Mouse (Mus musculus): ENCODE results near the gene Col6a2. TPM values are rescaled to one million over a fixed set of nuclear protein-coding genes. Genes with fewer than 3 reads are reported as not detected.

The Col6a2 gene
- polyA plus RNA-seq, 1 experiment: 239 TPM

GRCm38 (mm10) chr10:76636601-76637000, 13.2 kb upstream of the Col6a2 start:
- no peak for DNase-seq (ENCODE audit: low spot score)

DNA sequence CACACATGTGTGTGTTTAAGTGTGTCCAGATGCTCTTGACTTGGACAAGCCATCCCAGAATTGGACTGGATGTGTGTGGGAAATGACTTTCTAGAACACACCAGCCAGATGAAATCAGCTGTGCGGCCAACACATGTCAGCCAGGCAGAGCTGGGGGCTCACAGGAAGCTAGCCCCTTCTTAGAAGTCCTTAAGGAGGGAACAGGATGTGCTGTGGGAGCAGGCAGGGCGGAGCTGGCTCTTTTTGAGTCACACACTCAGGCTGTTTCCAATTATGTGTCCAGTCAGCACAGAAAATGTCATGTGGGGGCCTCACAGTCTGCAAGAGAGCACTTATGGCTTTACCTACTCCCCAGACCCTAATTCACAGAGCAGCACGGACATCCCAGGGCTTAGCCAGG, 12.6 kb upstream of the Col6a2 start:
- no peak for DNase-seq (ENCODE audit: low spot score)

DNA sequence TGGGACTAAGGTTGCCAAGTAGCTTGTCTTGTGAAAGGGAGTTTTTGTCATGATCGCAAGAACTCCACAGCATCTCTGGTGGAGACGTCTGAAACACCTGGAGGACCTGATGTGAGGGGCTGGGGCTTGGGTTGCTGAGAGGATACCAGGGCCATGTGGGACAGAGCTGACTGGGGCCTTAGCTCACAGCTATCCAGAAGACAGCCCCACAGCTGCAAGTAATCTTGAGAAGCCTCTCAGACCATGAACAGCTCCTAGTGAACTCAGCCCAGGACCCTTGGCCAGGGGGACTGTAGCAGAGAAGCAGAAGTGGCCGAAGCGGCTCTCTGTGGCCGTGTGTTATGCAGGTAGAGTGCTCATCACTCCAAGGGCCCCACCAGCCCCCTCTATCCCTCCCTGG, 11.2 kb upstream of the Col6a2 start:
- no peak for DNase-seq (ENCODE audit: low spot score)

GRCm38 (mm10) chr10:76634094-76634571, 10.7 kb upstream of the Col6a2 start:
- DNase-seq (ENCODE audit: low spot score): no peak

- DNase-seq (ENCODE audit: low spot score): no peak
Observed at GRCm38 (mm10) chr10:76632630-76633029, 9.2 kb upstream of the Col6a2 start.

- DNase-seq (ENCODE audit: low spot score): no peak
Observed at GRCm38 (mm10) chr10:76630657-76631056, 7.2 kb upstream of the Col6a2 start.

GRCm38 (mm10) chr10:76627714-76628113, 4.3 kb upstream of the Col6a2 start:
- DNase-seq (ENCODE audit: low spot score): no peak

DNA sequence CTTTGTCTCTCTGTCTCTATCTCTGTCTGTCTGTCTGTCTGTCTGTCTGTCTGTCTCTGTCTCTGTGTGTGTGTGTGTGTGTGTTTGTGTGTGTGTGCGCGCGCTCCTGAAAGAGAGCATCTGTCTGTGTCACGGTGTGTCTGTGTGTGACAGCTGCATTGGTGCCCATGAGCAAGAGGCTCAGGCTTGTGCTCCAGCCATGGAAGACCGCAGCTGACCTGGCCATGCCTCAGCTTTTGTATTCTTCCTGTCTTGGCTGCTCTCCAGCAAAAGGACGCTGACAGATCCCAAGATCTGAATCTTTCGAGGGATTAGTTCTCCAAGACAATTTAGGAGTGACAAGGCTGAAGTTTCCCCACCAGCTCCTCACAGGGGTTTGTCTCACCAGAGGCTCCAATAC, 1.5 kb upstream of the Col6a2 start:
- DNase-seq (ENCODE audit: low spot score): no peak

DNA sequence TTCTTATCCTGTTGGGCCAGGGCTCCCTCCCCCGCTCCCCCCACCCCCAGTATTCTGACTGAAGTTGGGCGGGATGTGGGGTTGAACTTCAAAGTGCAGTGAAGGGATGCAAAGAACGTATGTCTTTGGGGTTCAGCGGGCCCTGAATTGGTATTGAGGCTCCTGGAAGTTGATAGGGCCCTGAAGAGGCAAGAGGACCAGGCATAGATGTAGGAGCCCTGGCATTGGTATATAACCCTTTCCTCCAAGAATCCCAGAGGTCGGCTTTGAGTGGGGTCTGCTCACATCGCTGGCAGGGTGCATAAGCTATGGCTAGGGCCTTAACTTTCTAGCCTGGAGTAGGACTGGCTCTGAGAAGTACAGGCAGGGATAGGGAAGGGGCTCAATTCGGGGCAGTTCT, 304 bp upstream of the Col6a2 start:
- no peak for DNase-seq (ENCODE audit: low spot score)

- DNase-seq (ENCODE audit: low spot score): no peak
Observed at GRCm38 (mm10) chr10:76622411-76622810, 1.0 kb downstream of the Col6a2 start.

GRCm38 (mm10) chr10:76612473-76612872, 11.0 kb downstream of the Col6a2 start:
- DNase-seq (ENCODE audit: low spot score): no peak

DNA sequence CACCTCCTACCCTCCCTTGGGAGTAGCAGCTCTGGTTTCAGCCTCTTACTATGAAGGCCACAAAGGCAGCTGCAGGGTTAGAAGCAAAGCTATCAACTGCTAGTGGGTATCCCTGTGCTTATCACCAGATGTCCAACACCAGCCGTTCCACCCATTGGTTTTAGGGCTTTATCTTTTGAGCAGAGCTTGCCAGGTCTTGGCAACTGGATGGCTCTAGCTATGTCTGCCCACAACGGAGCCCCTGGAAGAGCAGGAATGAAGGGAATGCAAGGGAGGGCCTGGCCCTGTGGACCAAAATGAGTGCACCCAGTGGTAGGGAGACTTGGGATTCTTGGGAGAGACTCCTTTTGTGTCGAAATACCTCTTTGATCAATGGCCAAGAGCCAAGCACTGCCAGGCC, 20.7 kb downstream of the Col6a2 start:
- no peak for DNase-seq (ENCODE audit: low spot score)

GRCm38 (mm10) chr10:76596338-76596737, 27.1 kb downstream of the Col6a2 start:
- DNase-seq (ENCODE audit: low spot score): no peak

DNA sequence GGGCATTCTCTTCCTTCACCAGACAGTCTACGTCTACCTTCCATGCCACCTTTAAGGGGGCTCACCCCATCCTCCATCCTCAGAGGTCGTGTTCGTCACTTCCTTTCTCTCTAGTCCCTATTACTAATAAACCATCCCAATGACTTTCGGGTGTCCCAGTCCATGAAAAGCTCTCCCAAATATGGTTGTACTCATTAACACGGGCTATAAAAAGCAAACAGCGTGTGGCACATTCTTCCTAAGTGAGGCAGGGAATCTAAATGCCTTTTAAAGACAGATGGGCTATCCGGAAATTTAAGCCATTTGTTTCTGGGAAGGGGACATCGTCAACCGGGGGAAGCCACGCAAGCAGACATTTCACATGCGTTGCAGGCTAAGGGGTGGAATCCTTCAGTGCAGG, 33.2 kb downstream of the Col6a2 start:
- DNase-seq (ENCODE audit: low spot score): no peak

- no peak for DNase-seq (ENCODE audit: low spot score)
Observed at GRCm38 (mm10) chr10:76586190-76586589, 37.2 kb downstream of the Col6a2 start.

- no peak for DNase-seq (ENCODE audit: low spot score)
Observed at GRCm38 (mm10) chr10:76584138-76584537, 39.3 kb downstream of the Col6a2 start.

DNA sequence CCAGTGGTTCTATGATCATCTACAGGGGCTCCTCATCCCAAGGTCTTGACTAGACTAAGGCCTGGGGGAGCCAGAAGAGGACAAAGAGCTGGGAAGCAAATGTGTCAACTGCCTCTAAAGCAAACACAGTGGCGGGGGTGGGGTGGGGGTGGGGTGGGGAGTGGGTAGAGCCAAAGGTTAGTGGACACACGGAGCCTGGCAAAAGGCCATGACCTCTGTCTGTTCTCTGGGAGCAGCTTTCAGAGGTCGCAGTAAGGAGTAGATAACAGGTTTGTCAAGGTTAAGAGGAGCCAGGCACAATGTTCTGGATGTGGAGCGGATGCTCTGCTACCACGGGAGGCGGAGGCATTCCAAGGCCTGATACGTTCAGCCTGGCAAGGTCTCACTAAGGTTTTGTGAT, 46.5 kb downstream of the Col6a2 start:
- no peak for DNase-seq (ENCODE audit: low spot score)

GRCm38 (mm10) chr10:76575374-76575773, 48.1 kb downstream of the Col6a2 start, which contains the start of gene Ftcd:
Ftcd (plus strand) TSS chr10:76575648.
- no peak for DNase-seq (ENCODE audit: low spot score)

DNA sequence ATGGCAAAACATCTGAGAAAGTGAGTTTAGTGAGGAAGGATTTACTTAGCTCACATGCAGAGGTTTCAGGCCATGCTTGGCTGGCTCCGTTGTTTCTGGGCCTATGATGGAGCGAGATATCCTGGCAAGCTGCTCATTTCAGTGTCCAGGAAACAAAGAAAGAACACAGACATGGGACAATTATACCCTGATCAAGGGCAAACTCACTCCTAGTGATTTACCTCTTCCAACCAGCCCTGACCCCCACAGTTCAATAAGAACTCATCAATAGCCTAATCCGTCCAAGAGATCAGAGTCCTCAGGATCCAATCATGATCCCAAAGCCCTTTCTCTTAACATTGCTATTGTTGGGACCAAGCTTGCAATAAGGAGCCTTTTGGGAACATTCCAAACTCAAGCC, 51.3 kb downstream of the Col6a2 start:
- DNase-seq (ENCODE audit: low spot score): no peak

DNA sequence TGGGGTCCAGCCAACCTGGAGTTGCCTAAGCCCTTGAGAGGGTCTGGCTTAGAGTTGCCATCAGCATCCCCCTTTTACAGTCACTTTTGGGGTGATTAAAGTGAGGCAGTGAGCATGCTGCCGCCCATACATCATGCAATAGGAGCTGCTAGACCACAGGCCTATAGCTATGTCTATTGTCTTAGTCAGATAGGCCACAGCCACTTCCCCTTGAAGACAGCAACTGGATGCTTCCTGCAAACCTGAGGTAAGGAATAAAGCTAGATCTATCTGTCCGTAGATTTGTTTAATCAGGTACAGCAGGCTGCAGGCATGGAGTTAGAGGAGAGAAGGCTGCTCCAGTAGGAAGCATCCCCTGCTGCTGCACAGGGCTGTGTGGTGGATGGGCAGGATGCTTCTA, 52.4 kb downstream of the Col6a2 start:
- DNase-seq (ENCODE audit: low spot score): no peak

- no peak for DNase-seq (ENCODE audit: low spot score)
Observed at GRCm38 (mm10) chr10:76569996-76570685, 53.3 kb downstream of the Col6a2 start.

DNA sequence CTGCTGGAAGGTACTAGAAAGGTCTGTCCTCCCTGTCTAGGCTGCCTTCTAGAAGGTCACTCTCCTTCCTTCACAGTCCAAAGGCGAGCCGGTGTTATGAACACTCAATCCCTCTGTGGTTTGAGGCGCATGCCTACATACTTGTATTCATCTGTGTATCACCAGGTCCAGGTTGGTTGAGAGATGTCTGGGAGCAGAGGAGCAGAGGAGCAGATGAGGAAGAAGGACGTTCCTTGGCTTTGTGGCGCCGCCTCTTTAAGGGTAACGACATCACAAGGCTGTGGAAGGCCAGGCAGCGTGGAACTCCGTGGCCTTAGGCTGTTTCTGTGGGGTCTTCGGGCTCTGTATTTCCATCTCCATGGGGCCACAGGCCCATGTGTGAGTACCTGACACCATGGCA, 61.5 kb downstream of the Col6a2 start, which contains the start of gene Spatc1l:
Spatc1l (plus strand) TSS at position 301 of the 400 bp plus-strand sequence.
- DNase-seq (ENCODE audit: low spot score): no peak

DNA sequence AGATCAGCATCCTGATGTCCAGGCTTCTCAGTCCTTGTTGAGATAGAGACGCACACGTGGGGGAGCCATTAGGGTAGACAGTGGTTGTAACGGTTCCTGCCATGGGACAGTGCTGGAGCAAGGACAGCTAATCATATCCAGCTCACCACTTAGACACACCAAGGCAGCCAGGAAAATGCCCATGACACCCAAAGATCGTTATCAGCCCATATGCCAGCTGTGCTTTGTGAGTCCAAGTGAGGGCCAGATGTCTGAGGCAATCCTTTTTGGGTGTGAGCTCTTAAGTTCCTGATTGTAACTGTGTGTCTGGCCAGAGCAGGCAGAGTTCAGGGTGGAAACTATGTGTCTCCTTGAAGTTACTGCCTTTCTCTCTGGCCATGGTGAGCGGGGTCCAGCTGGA, 69.4 kb downstream of the Col6a2 start:
- no peak for DNase-seq (ENCODE audit: low spot score)

DNA sequence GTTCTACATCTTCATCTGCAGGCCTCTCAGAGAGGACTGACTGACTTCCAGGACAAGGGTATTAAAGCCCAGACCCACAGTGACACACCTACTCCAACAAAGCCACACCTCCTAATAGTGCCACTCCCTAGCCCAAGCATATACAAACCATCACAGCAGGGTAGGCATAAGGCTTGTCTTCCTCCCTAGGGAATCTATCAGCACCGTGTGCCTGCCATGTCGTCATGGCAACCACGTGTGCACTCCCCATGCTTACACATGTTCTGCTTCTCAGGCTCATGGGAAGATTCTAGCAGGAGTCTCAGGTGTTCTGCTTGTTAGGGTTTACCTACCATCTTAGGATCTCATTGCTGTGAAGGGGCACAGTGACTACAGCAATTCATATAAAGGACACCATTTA, 71.9 kb downstream of the Col6a2 start:
- DNase-seq (ENCODE audit: low spot score): no peak
